In genomic region chr16:8570901-8571615, GRCm38 (mm10) we compare ENCODE assay signal across 21 mouse cellular contexts. TPM values are rescaled to one million over a fixed set of nuclear protein-coding genes. Genes with fewer than 3 reads are reported as not detected.
DNase-seq lines count a peak whose midpoint lies in the region; ATAC-seq and TF ChIP-seq lines count a peak whose summit lies in the region.
"Had no signal": no experiment of that assay in that cellular context is flagged by ENCODE, and none has a peak within 500 bp of the region (broad histone marks: within the 10 kb centered on the region; RNA-seq: fewer than 3 reads in every experiment).

No protein-coding gene starts in this region.

- WGBS in midbrain, embryonic 11.5 days: 88% methylated on average over 11 of the region's 11 CpGs
- 85% methylated on average over 11 of the region's 11 CpGs for WGBS in midbrain, embryonic 15.5 days
- 44% methylated on average over 11 of the region's 11 CpGs for WGBS in intestine, postnatal 0 days
- WGBS in small intestine, adult 2 months: 31% methylated on average over 11 of the region's 11 CpGs

- no peaks in the 10 kb centered on the region for H3K9me3 ChIP-seq in midbrain, embryonic 11.5 days (ENCODE audit: control insufficient read depth, low read length)
- H3K9me3 ChIP-seq in midbrain, embryonic 15.5 days: no peaks in the 10 kb centered on the region
- no peaks in the 10 kb centered on the region for H3K9me3 ChIP-seq in intestine, postnatal 0 days (ENCODE audit: control insufficient read depth)
- H3K9me3 ChIP-seq: embryonic facial prominence, embryonic 15.5 days; forebrain, embryonic 10.5 days; heart, embryonic 12.5 days had no signal

- no peak for TF ChIP-seq POLR2A in small intestine, adult 2 months (IDR thresholded peaks at IDR 0.05; ENCODE audit: low read depth, low read length)

- H3K4me3 ChIP-seq in midbrain, embryonic 11.5 days (ENCODE audit: low read depth, low read length): no peak overlapping the region
- H3K4me3 ChIP-seq in midbrain, embryonic 15.5 days: no peak overlapping the region
- no peak overlapping the region for H3K4me3 ChIP-seq in intestine, postnatal 0 days (ENCODE audit: low read depth, low read length)
- H3K4me3 ChIP-seq in small intestine, adult 2 months (ENCODE audit: low read depth, low read length): no peak overlapping the region
- H3K4me3 ChIP-seq: embryonic facial prominence, embryonic 15.5 days; erythroblast, embryonic 14.5 days; forebrain, embryonic 10.5 days; heart, embryonic 12.5 days had no signal

- H3K27ac ChIP-seq in midbrain, embryonic 11.5 days (ENCODE audit: low read depth, low read length): no peak overlapping the region
- H3K27ac ChIP-seq in midbrain, embryonic 15.5 days: no peak overlapping the region
- no peak overlapping the region for H3K27ac ChIP-seq in intestine, postnatal 0 days (ENCODE audit: low read depth, low read length)
- H3K27ac ChIP-seq in small intestine, adult 2 months (ENCODE audit: insufficient read depth, low read depth, low read length): peak overlapping the region; percentile 83
- H3K27ac ChIP-seq: embryonic facial prominence, embryonic 15.5 days; forebrain, embryonic 10.5 days had no signal

- no peaks in the 10 kb centered on the region for H3K27me3 ChIP-seq in midbrain, embryonic 11.5 days (ENCODE audit: control insufficient read depth, insufficient read depth, low read length)
- H3K27me3 ChIP-seq in midbrain, embryonic 15.5 days (replicated peaks): no peaks in the 10 kb centered on the region
- no peaks in the 10 kb centered on the region for H3K27me3 ChIP-seq in intestine, postnatal 0 days (replicated peaks; ENCODE audit: control insufficient read depth, insufficient read depth, low read length)
- no peaks in the 10 kb centered on the region for H3K27me3 ChIP-seq in small intestine, adult 2 months (ENCODE audit: control insufficient read depth, insufficient read depth, low read length)
- H3K27me3 ChIP-seq: embryonic facial prominence, embryonic 15.5 days; heart, embryonic 12.5 days had no signal

- H3K4me1 ChIP-seq in midbrain, embryonic 11.5 days (ENCODE audit: control insufficient read depth, insufficient read depth, low read length): peaks cover 9% of the 10 kb centered on the region
- peaks cover 13% of the 10 kb centered on the region for H3K4me1 ChIP-seq in midbrain, embryonic 15.5 days
- H3K4me1 ChIP-seq in intestine, postnatal 0 days (replicated peaks; ENCODE audit: control insufficient read depth, insufficient read depth, low read length): peaks cover 13% of the 10 kb centered on the region; the same call in 1 of the 2 replicates
- peaks cover 47% of the 10 kb centered on the region for H3K4me1 ChIP-seq in small intestine, adult 2 months (ENCODE audit: control insufficient read depth, insufficient read depth, insufficient read length, low read length)
- H3K4me1 ChIP-seq: embryonic facial prominence, embryonic 15.5 days had no signal

- no peak overlapping the region for H3K4me2 ChIP-seq in midbrain, embryonic 11.5 days
- H3K4me2 ChIP-seq in midbrain, embryonic 15.5 days: no peak overlapping the region
- H3K4me2 ChIP-seq in intestine, postnatal 0 days (replicated peaks; ENCODE audit: low read depth): no peak overlapping the region
- H3K4me2 ChIP-seq: embryonic facial prominence, embryonic 15.5 days; heart, embryonic 12.5 days had no signal

- DNase-seq in kidney, adult 9 months: peak; percentile 19
- no peak for DNase-seq in kidney, postnatal 36 days
- DNase-seq in midbrain, embryonic 11.5 days (ENCODE audit: low spot score, missing footprints): peak; percentile 69
- no peak for DNase-seq in layer of hippocampus, adult 11-12 months (ENCODE audit: low spot score)
- DNase-seq in frontal cortex, postnatal 36 days (ENCODE audit: low spot score in 2 of 2): no peak
- DNase-seq: adrenal gland, adult 2 months; adrenal gland, postnatal 25 days; cerebellum, adult 2 months; cerebellum, postnatal 14 days; embryo, embryonic 11 days; gastrocnemius, postnatal 36 days; heart, adult 18-20 months; heart, postnatal 36 days had no signal

- no peak for ATAC-seq in midbrain, embryonic 11.5 days (ENCODE audit: low FRiP score)
- no peak for ATAC-seq in midbrain, embryonic 15.5 days (replicated peaks)
- peak; percentile 62 for ATAC-seq in intestine, postnatal 0 days
- ATAC-seq: forebrain, embryonic 14.5 days had no signal

- H3K9ac ChIP-seq in midbrain, embryonic 11.5 days (ENCODE audit: low read length): no peak overlapping the region
- H3K9ac ChIP-seq in midbrain, embryonic 15.5 days: no peak overlapping the region
- H3K9ac ChIP-seq in intestine, postnatal 0 days (ENCODE audit: low read depth, low read length): no peak overlapping the region
- H3K9ac ChIP-seq: embryonic facial prominence, embryonic 15.5 days; heart, embryonic 12.5 days had no signal

- TF ChIP-seq CTCF in intestine, postnatal 0 days (IDR thresholded peaks at IDR 0.05; ENCODE audit: low read depth): no peak
- TF ChIP-seq CTCF in small intestine, adult 2 months (IDR thresholded peaks at IDR 0.05; ENCODE audit: extremely low read depth, insufficient read length, insufficient replicate concordance, low read depth, low read length): no peak

- no peaks in the 10 kb centered on the region for H3K36me3 ChIP-seq in midbrain, embryonic 11.5 days (ENCODE audit: control insufficient read depth, insufficient read depth, low read length)
- no peaks in the 10 kb centered on the region; the same call in 1 of the 2 replicates for H3K36me3 ChIP-seq in midbrain, embryonic 15.5 days (replicated peaks)
- peaks cover 14% of the 10 kb centered on the region; the same call in 1 of the 2 replicates for H3K36me3 ChIP-seq in intestine, postnatal 0 days (ENCODE audit: control insufficient read depth, insufficient read depth)
- no peaks in the 10 kb centered on the region; the same call in 1 of the 2 replicates for H3K36me3 ChIP-seq in small intestine, adult 2 months (ENCODE audit: control insufficient read depth, insufficient read depth, low read length)
- H3K36me3 ChIP-seq: forebrain, embryonic 10.5 days had no signal

RNA-seq across cellular contexts. Expression of gene Abat, which starts 57.8 kb away (rescaled TPM):
- polyA plus RNA-seq in midbrain, embryonic 11.5 days (2014; fragmentation: Nextera tagmentation; extraction: Ambion mirVana): 18.1 and 19.6 TPM in 2 replicates
- 68.6 and 69.4 TPM in 2 replicates for polyA plus RNA-seq in midbrain, embryonic 15.5 days (2015; fragmentation: Nextera tagmentation; extraction: Ambion mirVana)
- 30.8 and 31.0 TPM in 2 replicates for polyA plus RNA-seq in intestine, postnatal 0 days (2015; fragmentation: Nextera tagmentation; extraction: Ambion mirVana)
- polyA plus RNA-seq in small intestine, adult 2 months (2012; rRNA removed): 7.8 and 22.0 TPM in 2 replicates

Comparison
In these comparisons a context has a peak if more than half of its experiments do, and no peak if none do; other contexts are left out.
1. DNase-seq: peak in kidney, adult 9 months (single experiment) and midbrain, embryonic 11.5 days (single experiment); none in kidney, postnatal 36 days (0 of 2), layer of hippocampus, adult 11-12 months (single experiment) and frontal cortex, postnatal 36 days (0 of 2).